ENCODE assay signal across 12 mouse cellular contexts in genomic region chr4:127675745-127676315, GRCm38 (mm10).
DNase-seq lines count a peak whose midpoint lies in the region; ATAC-seq lines count a peak whose summit lies in the region.
"Had no signal": no experiment of that assay in that cellular context is flagged by ENCODE, and none has a peak within 500 bp of the region (broad histone marks: within the 10 kb centered on the region; RNA-seq: fewer than 3 reads in every experiment).

No protein-coding gene starts in this region.

- intact Hi-C loops in heart, postnatal 25 days (cut with DNase I): no loop called here

- H3K27ac ChIP-seq in hindbrain, embryonic 10.5 days: 0 out of 2 replicates have a peak overlapping the region, but pooled peaks have one; percentile 37
- peak overlapping the region; percentile 66 for H3K27ac ChIP-seq in midbrain, embryonic 14.5 days (replicated peaks; ENCODE audit: low read depth, low read length)
- H3K27ac ChIP-seq: limb, embryonic 15.5 days; stomach, embryonic 15.5 days had no signal

- ATAC-seq in midbrain, embryonic 14.5 days (ENCODE audit: low FRiP score, low TSS enrichment): no peak

- no peak overlapping the region for H3K4me3 ChIP-seq in hindbrain, embryonic 10.5 days
- H3K4me3 ChIP-seq in midbrain, embryonic 14.5 days (replicated peaks; ENCODE audit: low read depth, low read length): no peak overlapping the region
- H3K4me3 ChIP-seq: limb, embryonic 15.5 days; stomach, embryonic 15.5 days had no signal

- no peaks in the 10 kb centered on the region for H3K9me3 ChIP-seq in hindbrain, embryonic 10.5 days
- no peaks in the 10 kb centered on the region for H3K9me3 ChIP-seq in midbrain, embryonic 14.5 days (ENCODE audit: control insufficient read depth, low read length)
- H3K9me3 ChIP-seq: limb, embryonic 15.5 days; stomach, embryonic 15.5 days had no signal

- peaks cover 25% of the 10 kb centered on the region for H3K4me1 ChIP-seq in hindbrain, embryonic 10.5 days (replicated peaks)
- H3K4me1 ChIP-seq in midbrain, embryonic 14.5 days (ENCODE audit: control insufficient read depth, insufficient read depth, low read length): no peaks in the 10 kb centered on the region
- H3K4me1 ChIP-seq: stomach, embryonic 15.5 days had no signal

- no peaks in the 10 kb centered on the region for H3K27me3 ChIP-seq in hindbrain, embryonic 10.5 days (ENCODE audit: insufficient read depth, poor library complexity, severe bottlenecking)
- H3K27me3 ChIP-seq in midbrain, embryonic 14.5 days (ENCODE audit: control insufficient read depth, insufficient read depth, low read length): no peaks in the 10 kb centered on the region
- H3K27me3 ChIP-seq: limb, embryonic 15.5 days; stomach, embryonic 15.5 days had no signal

- peak; percentile 4 for DNase-seq in lung, postnatal 10 days
- no peak for DNase-seq in lung, postnatal 4 days
- DNase-seq in hindbrain, embryonic 10.5 days (ENCODE audit: low spot score): peak; percentile 39
- peak; percentile 61 for DNase-seq in midbrain, embryonic 14.5 days
- DNase-seq in yolk sac, embryonic 10.5 days (ENCODE audit: low spot score): peak; percentile 14
- no peak for DNase-seq in heart, postnatal 25 days (ENCODE audit: low spot score)
- DNase-seq in frontal cortex, postnatal 25 days (ENCODE audit: low spot score in 2 of 2): no peak
- DNase-seq: cerebellum, postnatal 10 days; heart, postnatal 4 days; lung, postnatal 14 days had no signal

- H3K9ac ChIP-seq in midbrain, embryonic 14.5 days (replicated peaks; ENCODE audit: low read length): no peak overlapping the region
- H3K9ac ChIP-seq: limb, embryonic 15.5 days; stomach, embryonic 15.5 days had no signal

- WGBS in hindbrain, embryonic 10.5 days: 49% methylated on average over 16 of the region's 16 CpGs
- WGBS in midbrain, embryonic 14.5 days: 52% methylated on average over 16 of the region's 16 CpGs

- H3K36me3 ChIP-seq in hindbrain, embryonic 10.5 days: no peaks in the 10 kb centered on the region
- no peaks in the 10 kb centered on the region for H3K36me3 ChIP-seq in midbrain, embryonic 14.5 days (ENCODE audit: control insufficient read depth, insufficient read depth, low read length)
- H3K36me3 ChIP-seq: limb, embryonic 15.5 days; stomach, embryonic 15.5 days had no signal

- H3K4me2 ChIP-seq in midbrain, embryonic 14.5 days (ENCODE audit: low read length): peak overlapping the region; percentile 7; the same call in 1 of the 2 replicates
- H3K4me2 ChIP-seq: limb, embryonic 15.5 days; stomach, embryonic 15.5 days had no signal

Comparison
In these comparisons a context has a peak if more than half of its experiments do, and no peak if none do; other contexts are left out.
1. DNase-seq: peak in lung, postnatal 10 days (single experiment), hindbrain, embryonic 10.5 days (single experiment), midbrain, embryonic 14.5 days (single experiment) and yolk sac, embryonic 10.5 days (single experiment); none in lung, postnatal 4 days (0 of 2), heart, postnatal 25 days (single experiment) and frontal cortex, postnatal 25 days (0 of 2).